Mouse (Mus musculus) spleen, adult 2 months (tissue): ENCODE measurements around the gene Abca5. TPM values are rescaled to one million over a fixed set of nuclear protein-coding genes. Genes with fewer than 3 reads are reported as not detected.

ENCODE experiments used
- DNase-seq, 2 experiments: peaks; one replicate each; pipeline versions ENCODE4 v3.0.0 to v3.0.0-alpha.2; 2012 to 2021; ENCODE audit warnings: low spot score in 2 of 2, low read depth in 1 of 2
- H3K27ac ChIP-seq: fragments of 200-500 bp; 2 replicates; pipeline ENCODE4 v1.5.1; 2012; ENCODE audit warnings: low read length, inconsistent platforms; ENCODE audit not compliant: insufficient read depth
- H3K27me3 ChIP-seq: fragments of 200-500 bp; 2 replicates; pipeline ENCODE4 v1.6.1; 2012; ENCODE audit warnings: mild to moderate bottlenecking, moderate library complexity, low read length, inconsistent platforms; ENCODE audit not compliant: control insufficient read depth, insufficient read depth
- H3K36me3 ChIP-seq: fragments of 200-500 bp; 2 replicates; pipeline ENCODE4 v1.6.1; 2012; ENCODE audit warnings: mild to moderate bottlenecking, low read length, inconsistent platforms; ENCODE audit not compliant: control insufficient read depth, insufficient read depth
- H3K4me1 ChIP-seq: fragments of 200-500 bp; 2 replicates; pipeline ENCODE4 v1.6.1; 2011; ENCODE audit warnings: inconsistent platforms; ENCODE audit not compliant: control insufficient read depth, insufficient read depth, insufficient read length
- H3K4me3 ChIP-seq: fragments of 200-500 bp; 2 replicates; pipeline ENCODE4 v1.5.1; 2011; ENCODE audit warnings: mild to moderate bottlenecking, inconsistent platforms; ENCODE audit not compliant: insufficient read depth, insufficient read length; ENCODE audit errors: extremely low read depth
- CTCF ChIP-seq: fragments of 200-500 bp; IDR thresholded peaks from 2 replicates; pipeline ENCODE4 v1.5.1; 2011; ENCODE audit warnings: mild to moderate bottlenecking, inconsistent platforms; ENCODE audit not compliant: insufficient read depth, insufficient read length, insufficient replicate concordance; ENCODE audit errors: extremely low read depth
- POLR2A ChIP-seq: fragments of 200-500 bp; IDR thresholded peaks from 2 replicates; pipeline ENCODE4 v1.6.1; 2011; ENCODE audit warnings: low read depth, low read length, inconsistent platforms
- WGBS: fragments of 180-500 bp; shearing (Covaris S2); methylation state at CpG from one replicate; pipeline ENCODE4 v1.1.7; 2018; 5-methylcytosine and 5-hydroxymethylcytosine counted together
- polyA plus RNA-seq: library from polyadenylated mRNA; depleted of rRNA; stranded (reverse); fragments of >200 nt; gene quantifications from 2 replicates; pipeline ENCODE4 v1.2.3, GENCODE M21; 2012; rRNA removed

The Abca5 gene
- polyA plus RNA-seq, 1 experiment, result 0.25 TPM

DNA sequence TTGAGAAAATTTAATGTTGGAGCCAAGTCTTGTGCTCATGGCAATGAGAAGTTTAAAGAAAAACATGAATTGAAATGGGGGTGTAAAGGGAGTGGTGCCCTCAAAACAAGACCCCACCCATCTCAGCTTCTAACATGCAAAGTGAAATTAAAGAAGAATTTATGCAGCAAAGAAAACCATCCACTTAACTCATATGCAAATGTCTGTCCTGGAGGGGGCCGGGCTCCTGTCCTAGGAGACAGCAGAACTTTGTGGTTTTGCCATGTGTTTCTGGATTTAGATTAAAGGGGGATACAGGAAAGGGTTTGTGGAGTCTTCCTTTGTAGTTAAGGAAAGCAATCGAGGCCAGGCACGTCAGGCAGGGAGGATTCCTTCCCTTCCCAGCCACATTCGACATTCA is 79.6 kb downstream of the Abca5 start:
- H3K27me3 ChIP-seq, result no peaks in the 10 kb centered on the region
- TF ChIP-seq CTCF (no peak), POLR2A (no peak)
- no peak for DNase-seq
- no peaks in the 10 kb centered on the region for H3K36me3 ChIP-seq
- H3K4me1 ChIP-seq, result no peaks in the 10 kb centered on the region
- 68% methylated on average over 4 of the region's 4 CpGs for WGBS
- H3K4me3 ChIP-seq, result no peak overlapping the region
- H3K27ac ChIP-seq, result no peak overlapping the region

DNA sequence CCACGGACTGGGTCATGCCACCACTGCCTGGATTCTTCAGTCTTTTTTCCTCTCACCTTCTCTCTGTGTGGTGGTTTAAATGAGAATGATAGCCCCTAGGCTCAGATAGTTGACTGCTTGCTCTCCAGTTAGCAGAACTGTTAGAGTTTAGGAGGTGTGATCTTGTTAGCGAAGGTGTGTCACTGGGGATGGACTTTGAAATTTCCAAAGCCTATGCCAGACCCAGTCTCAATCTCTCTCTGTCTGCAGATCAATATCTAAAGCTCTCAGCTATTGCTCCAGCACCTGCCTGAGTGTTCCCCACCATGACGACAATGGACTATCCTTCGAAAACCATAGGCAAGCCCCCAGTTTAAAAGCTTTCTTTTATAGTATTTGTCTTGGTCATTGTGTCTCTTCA is 80.5 kb downstream of the Abca5 start:
- Histone ChIP-seq H3K27ac (no peak overlapping the region), H3K27me3 (no peaks in the 10 kb centered on the region), H3K36me3 (no peaks in the 10 kb centered on the region), H3K4me3 (no peak overlapping the region), H3K4me1 (no peaks in the 10 kb centered on the region)
- WGBS, result 94% methylated on average over 4 of the region's 4 CpGs
- DNase-seq, result no peak
- no peak for TF ChIP-seq CTCF
- no peak for TF ChIP-seq POLR2A

DNA sequence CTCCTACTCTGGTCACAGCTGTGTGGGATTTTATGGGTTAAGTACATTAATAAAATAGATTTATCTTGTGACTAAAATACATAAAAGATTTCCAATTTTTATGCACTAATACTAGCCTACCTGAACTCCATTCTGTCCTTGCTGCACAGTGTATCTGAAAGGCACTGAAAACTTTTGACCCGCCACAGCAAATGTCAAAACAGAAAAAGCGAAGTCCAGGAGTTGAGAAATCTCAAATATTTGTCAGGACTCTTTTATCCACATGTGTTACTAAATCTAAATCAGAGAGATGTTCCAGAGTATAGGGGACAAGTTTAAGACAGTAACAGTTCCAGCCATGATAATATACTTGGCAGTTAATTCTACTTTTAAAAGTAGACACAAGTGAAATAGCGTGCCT is 85.3 kb downstream of the Abca5 start:
- no peak for TF ChIP-seq CTCF
- TF ChIP-seq POLR2A, result no peak
- Histone ChIP-seq H3K27me3 (no peaks in the 10 kb centered on the region), H3K27ac (no peak overlapping the region), H3K36me3 (no peaks in the 10 kb centered on the region), H3K4me3 (no peak overlapping the region), H3K4me1 (no peaks in the 10 kb centered on the region)
- 85% methylated on average over 3 of the region's 3 CpGs for WGBS
- no peak for DNase-seq

DNA sequence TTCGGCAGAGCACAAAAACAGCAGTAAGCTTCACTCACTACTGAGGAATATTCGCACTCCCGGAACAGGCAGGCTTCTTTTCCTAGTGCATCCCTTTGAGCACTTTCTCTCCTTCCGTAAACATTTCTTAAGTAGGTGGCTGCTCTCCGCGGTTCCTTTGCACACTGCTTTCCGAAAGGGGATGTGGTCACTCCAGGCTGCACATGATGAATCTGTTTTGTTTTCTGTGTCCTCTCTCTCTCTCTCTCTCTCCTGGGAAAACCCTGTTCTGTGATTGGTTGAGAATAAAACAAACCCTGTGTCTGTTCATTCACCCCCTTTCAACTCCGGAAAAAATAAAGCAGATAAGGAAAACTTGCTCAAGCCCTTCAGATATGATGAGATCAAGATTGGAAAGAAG is 86.0 kb downstream of the Abca5 start, which contains the start of gene Abca6:
Gene Abca6 (minus strand): TSS at position 243 of the 400 bp plus-strand sequence.
- Histone ChIP-seq H3K27ac (no peak within 1 kb of the TSS), H3K27me3 (no peaks in the 10 kb centered on the region), H3K4me1 (no peaks in the 10 kb centered on the region), H3K36me3 (no peaks in the 10 kb centered on the region), H3K4me3 (no peak within 1 kb of the TSS)
- no peak for TF ChIP-seq POLR2A
- no peak for DNase-seq
- WGBS, result 30% methylated on average over 8 of the region's 8 CpGs

DNA sequence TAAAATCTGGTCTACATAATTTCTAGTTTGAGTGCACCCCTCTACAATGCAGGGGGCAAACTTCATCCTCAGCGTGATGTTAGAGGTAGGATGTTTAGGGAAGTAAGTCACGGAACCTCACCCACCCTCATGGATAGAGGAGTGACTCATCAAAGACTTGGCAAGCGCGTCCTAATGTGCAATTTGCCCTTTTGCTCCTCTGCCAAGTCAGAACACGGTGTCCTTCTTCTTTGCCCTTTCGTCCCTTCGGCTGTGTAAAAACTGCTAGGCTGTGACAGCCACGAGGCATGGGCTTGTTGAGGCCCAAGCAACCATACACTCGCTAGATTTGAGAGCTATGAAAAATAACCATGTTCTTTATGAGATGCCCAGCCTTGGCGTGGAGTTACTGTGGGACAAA is 92.8 kb downstream of the Abca5 start:
- H3K4me3 ChIP-seq, result no peak overlapping the region
- TF ChIP-seq CTCF (no peak), POLR2A (no peak)
- no peaks in the 10 kb centered on the region for H3K27me3 ChIP-seq
- 81% methylated on average over 10 of the region's 10 CpGs for WGBS
- H3K27ac ChIP-seq, result no peak overlapping the region
- no peaks in the 10 kb centered on the region for H3K36me3 ChIP-seq
- H3K4me1 ChIP-seq, result no peaks in the 10 kb centered on the region
- no peak for DNase-seq

DNA sequence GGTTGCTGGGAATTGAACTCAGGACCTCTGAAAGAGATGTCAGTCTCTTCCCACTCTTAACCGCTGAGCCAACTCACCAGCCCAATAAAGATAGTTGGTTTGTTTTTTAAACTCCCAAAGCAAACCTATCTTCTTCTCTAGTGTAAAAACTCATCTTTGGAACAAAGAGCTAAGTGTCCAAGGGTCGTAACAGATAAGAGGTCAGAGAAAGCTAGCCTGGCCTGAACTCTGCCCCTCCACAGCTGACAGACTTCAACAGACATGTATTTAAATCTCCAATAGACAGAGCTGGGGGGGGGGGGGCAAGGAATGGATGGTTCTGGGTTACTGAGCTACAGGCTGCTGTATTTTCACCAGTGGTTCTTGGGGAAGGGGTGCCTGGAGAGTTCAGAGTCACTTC is 100.0 kb downstream of the Abca5 start:
- Histone ChIP-seq H3K36me3 (no peaks in the 10 kb centered on the region), H3K4me1 (no peaks in the 10 kb centered on the region), H3K27me3 (no peaks in the 10 kb centered on the region), H3K27ac (no peak overlapping the region), H3K4me3 (no peak overlapping the region)
- TF ChIP-seq CTCF (no peak), POLR2A (no peak)
- DNase-seq, result no peak
- 79% methylated on average over 2 of the region's 2 CpGs for WGBS

DNA sequence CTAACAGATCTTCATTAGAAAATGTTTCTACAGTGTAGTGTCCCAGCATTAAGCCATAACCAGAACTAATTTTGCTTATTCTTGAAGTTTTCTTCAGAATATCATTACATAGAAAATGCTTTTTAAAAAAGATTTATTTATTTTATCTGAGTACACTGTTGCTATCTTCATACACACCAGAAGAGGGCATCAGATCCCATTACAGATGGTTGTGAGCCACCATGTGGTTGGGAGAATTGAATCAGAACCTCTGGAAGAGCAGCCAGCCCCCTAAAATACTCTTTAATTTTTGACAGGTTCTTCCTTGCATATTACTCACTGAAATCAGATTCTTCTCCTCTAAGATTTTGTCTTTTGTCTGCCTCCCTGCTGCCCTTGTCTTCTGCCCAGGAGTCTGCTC is 104.5 kb downstream of the Abca5 start:
- H3K36me3 ChIP-seq, result no peaks in the 10 kb centered on the region
- H3K27ac ChIP-seq, result no peak overlapping the region
- H3K4me1 ChIP-seq, result no peaks in the 10 kb centered on the region
- DNase-seq, result no peak
- H3K4me3 ChIP-seq, result no peak overlapping the region
- TF ChIP-seq POLR2A (no peak), CTCF (no peak)
- H3K27me3 ChIP-seq, result no peaks in the 10 kb centered on the region

Other genes starting within 250 kb of the Abca5 start
- gene Abca8a, start 241.7 kb downstream of the Abca5 start, polyA plus RNA-seq, result 1.1 and 1.3 TPM in 2 replicates
- gene Abca9, start 169.5 kb downstream of the Abca5 start, polyA plus RNA-seq, result 0.87 and 1.1 TPM in 2 replicates
- gene Abca6, start 85.9 kb downstream of the Abca5 start, polyA plus RNA-seq, result 0.04 and 0.06 TPM in 2 replicates
- gene Map2k6, start 61.4 kb upstream of the Abca5 start, polyA plus RNA-seq, result 2.1 and 2.8 TPM in 2 replicates